In genomic region chr11:23120533-23121210, GRCm38 (mm10) we compare ENCODE assay signal across 24 mouse cellular contexts.
DNase-seq lines count a peak whose midpoint lies in the region; ATAC-seq and TF ChIP-seq lines count a peak whose summit lies in the region.
"Had no signal": no experiment of that assay in that cellular context is flagged by ENCODE, and none has a peak within 500 bp of the region (broad histone marks: within the 10 kb centered on the region; RNA-seq: fewer than 3 reads in every experiment).

No protein-coding gene starts in this region.

- 0 out of 2 replicates have a peak, but pooled peaks have one; percentile 43 for TF ChIP-seq EP300 in ES-Bruce4 (IDR thresholded peaks at IDR 0.05; ENCODE audit: insufficient read depth, low read depth, low read length)

- no peak overlapping the region for H3K4me3 ChIP-seq in ES-Bruce4 (ENCODE audit: low read depth, low read length)
- no peak overlapping the region for H3K4me3 ChIP-seq in ES-E14 (ENCODE audit: insufficient read depth in 1 of 2, low read depth in 1 of 2, low read length in 2 of 2, poor library complexity in 1 of 2, severe bottlenecking in 1 of 2)
- H3K4me3 ChIP-seq in hindbrain, embryonic 10.5 days, result no peak overlapping the region
- H3K4me3 ChIP-seq: embryonic facial prominence, embryonic 10.5 days; embryonic facial prominence, embryonic 12.5 days; forebrain, embryonic 13.5 days; forebrain, embryonic 15.5 days had no signal

- 89% methylated on average over 11 of the region's 11 CpGs for WGBS in hindbrain, embryonic 10.5 days

- no peaks in the 10 kb centered on the region for H3K36me3 ChIP-seq in ES-Bruce4 (ENCODE audit: control insufficient read depth, insufficient read depth, low read length, poor library complexity, severe bottlenecking)
- no peaks in the 10 kb centered on the region; the same call in 1 of the 2 replicates for H3K36me3 ChIP-seq in ES-E14 (ENCODE audit: control insufficient read depth, insufficient read depth, low read length, poor library complexity, severe bottlenecking)
- no peaks in the 10 kb centered on the region for H3K36me3 ChIP-seq in hindbrain, embryonic 10.5 days
- H3K36me3 ChIP-seq: embryonic facial prominence, embryonic 10.5 days; embryonic facial prominence, embryonic 12.5 days; forebrain, embryonic 15.5 days had no signal

- H3K4me1 ChIP-seq in ES-Bruce4 (ENCODE audit: control insufficient read depth, insufficient read depth, low read length) (no peaks in the 10 kb centered on the region), ES-E14 (ENCODE audit: control insufficient read depth in 2 of 2, insufficient read depth in 2 of 2, low read length in 2 of 2, poor library complexity in 1 of 2) (peaks cover 0 to 2% of the 10 kb centered on the region in 2 experiments; a peak in 1 of 4 replicates)
- peaks cover 9% of the 10 kb centered on the region for H3K4me1 ChIP-seq in hindbrain, embryonic 10.5 days (replicated peaks)

- H3K9ac ChIP-seq in ES-Bruce4 (ENCODE audit: low read depth, poor library complexity, severe bottlenecking) (no peak overlapping the region; the same call in 1 of the 2 replicates), ES-E14 (ENCODE audit: insufficient read depth, low read depth, low read length, poor library complexity, severe bottlenecking) (no peak overlapping the region)
- H3K9ac ChIP-seq: embryonic facial prominence, embryonic 12.5 days; forebrain, embryonic 13.5 days; forebrain, embryonic 15.5 days; forebrain, postnatal 0 days had no signal

- ATAC-seq in monocyte, adult 5-6 weeks (replicated peaks; ENCODE audit: insufficient number of reproducible peaks, low FRiP score, low TSS enrichment, poor library complexity, severe bottlenecking), result no peak
- ATAC-seq: forebrain, embryonic 13.5 days; forebrain, embryonic 15.5 days; forebrain, postnatal 0 days; Patski had no signal

- H3K9me3 ChIP-seq in ES-Bruce4 (replicated peaks; ENCODE audit: control insufficient read depth, insufficient read depth, low read length, poor library complexity, severe bottlenecking) (no peaks in the 10 kb centered on the region; the same call in 1 of the 2 replicates), ES-E14 (ENCODE audit: control insufficient read depth, insufficient read depth, low read depth, low read length) (no peaks in the 10 kb centered on the region)
- no peaks in the 10 kb centered on the region for H3K9me3 ChIP-seq in hindbrain, embryonic 10.5 days
- H3K9me3 ChIP-seq: embryonic facial prominence, embryonic 10.5 days; embryonic facial prominence, embryonic 12.5 days; forebrain, embryonic 13.5 days; forebrain, embryonic 15.5 days had no signal

- in situ Hi-C loops in ES-E14 (cut with MboI; ENCODE audit: low sequenced_read_pairs in 2 of 2, unreplicated experiment in 2 of 2), result no loop called here

- no peak for TF ChIP-seq CTCF in ES-Bruce4 (IDR thresholded peaks at IDR 0.05; ENCODE audit: low read depth, low read length)

- TF ChIP-seq POLR2A in ES-Bruce4 (IDR thresholded peaks at IDR 0.05; ENCODE audit: insufficient read depth, low read length), result no peak

- DNase-seq in 3T3-L1 (ENCODE audit: low read depth, low spot score) (peak; percentile 5), ES-E14 (ENCODE audit: low read depth, low spot score) (no peak), R1 (ENCODE audit: low read depth, low spot score) (peak; percentile 89)
- DNase-seq in hindbrain, embryonic 10.5 days (ENCODE audit: low spot score), result no peak
- no peak for DNase-seq in urinary bladder, postnatal 36 days (ENCODE audit: low spot score in 2 of 2)
- DNase-seq in embryo, embryonic 9.5 days (ENCODE audit: extremely low spot score), result no peak
- DNase-seq: adrenal gland, adult 2 months; adrenal gland, postnatal 10 days; adrenal gland, postnatal 25 days; cerebellum, adult 11 months; cerebellum, adult 18-20 months; cerebellum, adult 8-10 months; cerebellum, adult 9-11 months; cerebellum, postnatal 14 days; cerebellum, postnatal 36 days; embryo, embryonic 11 days; forebrain, postnatal 0 days had no signal

- H3K27me3 ChIP-seq in ES-Bruce4 (ENCODE audit: control insufficient read depth, insufficient read depth, low read length, poor library complexity, severe bottlenecking), result no peaks in the 10 kb centered on the region
- no peaks in the 10 kb centered on the region for H3K27me3 ChIP-seq in hindbrain, embryonic 10.5 days (ENCODE audit: insufficient read depth, poor library complexity, severe bottlenecking)
- H3K27me3 ChIP-seq: embryonic facial prominence, embryonic 12.5 days; forebrain, embryonic 13.5 days; forebrain, embryonic 15.5 days had no signal

- H3K27ac ChIP-seq in ES-Bruce4 (ENCODE audit: insufficient read depth, low read length) (peak overlapping the region; percentile 41; the same call in 1 of the 2 replicates), ES-E14 (ENCODE audit: insufficient read depth, low read depth, low read length, poor library complexity, severe bottlenecking) (peak overlapping the region; percentile 24; the same call in 1 of the 2 replicates)
- H3K27ac ChIP-seq in hindbrain, embryonic 10.5 days, result no peak overlapping the region
- H3K27ac ChIP-seq: embryonic facial prominence, embryonic 10.5 days; embryonic facial prominence, embryonic 12.5 days; forebrain, embryonic 13.5 days; forebrain, embryonic 15.5 days had no signal

TF ChIP-seq in ES-E14, 5 proteins besides CTCF, POLR2A, EP300 and RAD21:
- TF ChIP-seq MAFK (IDR thresholded peaks at IDR 0.05; ENCODE audit: insufficient read depth, low read depth, low read length) (peak; percentile 93), ZC3H11A (IDR thresholded peaks at IDR 0.05; ENCODE audit: borderline replicate concordance, low read depth, low read length) (no peak), HCFC1 (IDR thresholded peaks at IDR 0.05; ENCODE audit: borderline replicate concordance, insufficient read depth, low read length) (no peak)
TF ChIP-seq in ES-E14: peak in this region for 1.

Comparison
In these comparisons a context has a peak if more than half of its experiments do, and no peak if none do; other contexts are left out.
1. DNase-seq: peak in 3T3-L1 (single experiment) and R1 (single experiment); none in ES-E14 (single experiment), hindbrain, embryonic 10.5 days (single experiment), urinary bladder, postnatal 36 days (0 of 2) and embryo, embryonic 9.5 days (single experiment).